Mouse (Mus musculus): ENCODE measurements around the gene Celf6. TPM values are rescaled to one million over a fixed set of nuclear protein-coding genes. Genes with fewer than 3 reads are reported as not detected.

The Celf6 gene
- polyA plus RNA-seq (2012; rRNA removed), result 7.2 and 7.4 TPM in 2 replicates

GRCm38 (mm10) chr9:59577844-59578504 is at the start of gene Celf6:
Gene Celf6 (plus strand): TSS chr9:59577917.

GRCm38 (mm10) chr9:59539441-59540137 is 38.1 kb upstream of the Celf6 start, which contains the start of the genes Hexa and Tmem202:
Gene Hexa (plus strand): TSS chr9:59539540.
Gene Tmem202 (minus strand): TSS chr9:59539847.

GRCm38 (mm10) chr9:59616622-59617306 is 39.0 kb downstream of the Celf6 start, which contains the start of gene Parp6:
Gene Parp6 (plus strand): TSS chr9:59617284.

GRCm38 (mm10) chr9:59655958-59656634 is 78.4 kb downstream of the Celf6 start, which contains the start of gene Pkm:
Gene Pkm (plus strand): TSS chr9:59656368.

Other genes starting within 250 kb of the Celf6 start
- 1.4 and 1.5 TPM in 2 replicates for gene Bbs4, start 224.4 kb upstream of the Celf6 start, polyA plus RNA-seq (2012; rRNA removed)
- 20.5 and 23.6 TPM in 2 replicates for gene Arih1, start 91.3 kb upstream of the Celf6 start, polyA plus RNA-seq (2012; rRNA removed)
- 142 and 176 TPM in 2 replicates for gene Hexa, start 38.4 kb upstream of the Celf6 start, polyA plus RNA-seq (2012; rRNA removed)
- 0.34 and 0.86 TPM in 2 replicates for gene Tmem202, start 38.1 kb upstream of the Celf6 start, polyA plus RNA-seq (2012; rRNA removed)
- 16.8 and 17.4 TPM in 2 replicates for gene Parp6, start 39.4 kb downstream of the Celf6 start, polyA plus RNA-seq (2012; rRNA removed)
- gene Pkm, start 78.5 kb downstream of the Celf6 start, polyA plus RNA-seq (2012; rRNA removed), result 1,331 and 1,543 TPM in 2 replicates
- 4.0 and 4.3 TPM in 2 replicates for gene Gramd2, start 102.2 kb downstream of the Celf6 start, polyA plus RNA-seq (2012; rRNA removed)
- gene Senp8, start 172.8 kb downstream of the Celf6 start, polyA plus RNA-seq (2012; rRNA removed), result 0.96 and 1.0 TPM in 2 replicates
- gene Myo9a, start 173.0 kb downstream of the Celf6 start, polyA plus RNA-seq (2012; rRNA removed), result 0.43 and 0.59 TPM in 2 replicates

Data from colon, adult 2 months (tissue).